Mouse (Mus musculus) kidney, embryonic 16.5 days (tissue): ENCODE results near the gene Rps28. TPM values are rescaled to one million over a fixed set of nuclear protein-coding genes. Genes with fewer than 3 reads are reported as not detected.

ENCODE experiments used
- ATAC-seq: fragments of 200-750 bp; cut with Nextera tagmentation; 2 replicates; pipeline ENCODE4 v1.8.0; 2017; ENCODE audit warnings: moderate TSS enrichment; ENCODE audit not compliant: low FRiP score, low TSS enrichment
- H3K27ac ChIP-seq: fragments of 300-500 bp; sonication (generic); 2 replicates; pipeline ENCODE4 v1.5.1; 2014; ENCODE audit warnings: low read length
- H3K27me3 ChIP-seq: fragments of 300-500 bp; sonication (generic); 2 replicates; pipeline ENCODE4 v1.6.1; 2014; ENCODE audit warnings: low read length, control low read depth, mixed read lengths; ENCODE audit not compliant: insufficient read depth
- H3K36me3 ChIP-seq: fragments of 300-500 bp; sonication (generic); 2 replicates; pipeline ENCODE4 v1.6.1; 2014; ENCODE audit warnings: low read length, control low read depth, mixed read lengths; ENCODE audit not compliant: insufficient read depth
- H3K4me1 ChIP-seq: fragments of 300-500 bp; sonication (generic); 2 replicates; pipeline ENCODE4 v1.6.1; 2014; ENCODE audit warnings: low read length, control low read depth, mixed read lengths; ENCODE audit not compliant: insufficient read depth
- H3K4me2 ChIP-seq: fragments of 300-500 bp; sonication (generic); replicated peaks from 2 replicates; pipeline ENCODE4 v1.6.1; 2014; ENCODE audit warnings: low read depth, low read length
- H3K4me3 ChIP-seq: fragments of 300-500 bp; sonication (generic); 2 replicates; pipeline ENCODE4 v1.5.1; 2014; ENCODE audit warnings: mild to moderate bottlenecking, low read length
- H3K9ac ChIP-seq: fragments of 300-500 bp; sonication (generic); replicated peaks from 2 replicates; pipeline ENCODE4 v1.6.1; 2014; ENCODE audit warnings: low read length
- H3K9me3 ChIP-seq: fragments of 300-500 bp; sonication (generic); 2 replicates; pipeline ENCODE4 v1.6.1; 2016; ENCODE audit warnings: low read length, control low read depth
- WGBS: fragments of 180-500 bp; shearing (Covaris S2); extraction: QIAGEN DNeasy Blood & Tissue Kit; methylation state at CpG from one replicate; pipeline ENCODE4 v1.1.7; 2014; 5-methylcytosine and 5-hydroxymethylcytosine counted together
- polyA plus RNA-seq: library from polyadenylated mRNA; unstranded; fragments of >200 nt; fragmentation: Nextera tagmentation; extraction: Ambion mirVana; gene quantifications from 2 replicates; pipeline ENCODE4 v1.2.1, GENCODE M21; 2015

The Rps28 gene
- polyA plus RNA-seq, 1 experiment from 2014 or later, result 818 TPM

DNA sequence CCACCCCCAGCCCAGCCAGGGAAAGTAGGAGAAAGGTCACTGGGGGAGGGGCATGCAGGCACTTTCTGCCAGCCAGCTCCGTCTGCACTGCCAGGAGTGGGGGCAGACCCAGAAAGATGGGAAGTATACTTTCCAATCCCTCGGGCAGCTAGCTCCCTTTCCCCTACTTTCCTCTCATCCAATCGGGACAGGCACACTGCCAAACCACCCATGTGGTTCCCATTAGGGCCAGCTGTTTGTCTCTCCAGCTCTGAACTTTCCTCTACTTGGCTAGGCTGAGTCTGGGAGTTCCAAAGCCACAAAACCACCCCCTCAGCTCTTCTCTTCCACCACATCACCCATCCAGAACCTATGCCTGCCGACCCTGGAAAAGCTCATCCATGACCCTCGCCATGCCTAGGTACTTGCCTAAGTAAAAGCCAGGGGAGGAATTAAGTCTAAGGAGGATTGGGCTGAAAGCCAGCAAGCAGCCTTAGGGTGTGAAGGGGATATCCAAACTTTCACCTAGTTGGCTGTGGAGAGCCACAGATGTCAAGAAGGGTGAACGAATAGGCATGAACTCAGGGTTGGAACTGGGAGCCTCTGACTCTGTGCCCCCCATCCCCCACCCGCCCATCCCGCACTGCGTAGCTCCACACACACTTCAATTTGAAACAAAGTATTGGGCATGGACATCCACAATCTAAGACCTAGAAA, 44.9 kb downstream of the Rps28 start:
- Histone ChIP-seq H3K9ac (peak overlapping the region; percentile 24; the same call in 1 of the 2 replicates), H3K9me3 (no peaks in the 10 kb centered on the region), H3K4me1 (peaks cover 31% of the 10 kb centered on the region), H3K4me3 (peak overlapping the region; percentile 51), H3K27me3 (no peaks in the 10 kb centered on the region), H3K4me2 (peak overlapping the region; percentile 91), H3K36me3 (peaks cover 24% of the 10 kb centered on the region; the same call in 1 of the 2 replicates), H3K27ac (peak overlapping the region; percentile 82)
- 36% methylated on average over 9 of the region's 9 CpGs for WGBS
- peak; percentile 67 for ATAC-seq

- Histone ChIP-seq H3K4me3 (no peak overlapping the region), H3K9ac (no peak overlapping the region), H3K4me2 (no peak overlapping the region), H3K36me3 (peaks cover 24% of the 10 kb centered on the region; the same call in 1 of the 2 replicates), H3K27ac (no peak overlapping the region), H3K4me1 (peaks cover 17% of the 10 kb centered on the region), H3K27me3 (no peaks in the 10 kb centered on the region), H3K9me3 (no peaks in the 10 kb centered on the region)
- WGBS, result 96% methylated on average over 4 of the region's 4 CpGs
- ATAC-seq, result no peak
Measured at GRCm38 (mm10) chr17:33775287-33775686, 49.1 kb downstream of the Rps28 start.

GRCm38 (mm10) chr17:33774573-33775155, 49.7 kb downstream of the Rps28 start:
- Histone ChIP-seq H3K9me3 (no peaks in the 10 kb centered on the region), H3K9ac (no peak overlapping the region), H3K4me3 (no peak overlapping the region), H3K27me3 (no peaks in the 10 kb centered on the region), H3K27ac (no peak overlapping the region), H3K4me1 (peaks cover 12% of the 10 kb centered on the region), H3K4me2 (no peak overlapping the region), H3K36me3 (peaks cover 24% of the 10 kb centered on the region; the same call in 1 of the 2 replicates)
- 90% methylated on average over 8 of the region's 8 CpGs for whole genome bisulfite sequencing
- ATAC-seq, result no peak

DNA sequence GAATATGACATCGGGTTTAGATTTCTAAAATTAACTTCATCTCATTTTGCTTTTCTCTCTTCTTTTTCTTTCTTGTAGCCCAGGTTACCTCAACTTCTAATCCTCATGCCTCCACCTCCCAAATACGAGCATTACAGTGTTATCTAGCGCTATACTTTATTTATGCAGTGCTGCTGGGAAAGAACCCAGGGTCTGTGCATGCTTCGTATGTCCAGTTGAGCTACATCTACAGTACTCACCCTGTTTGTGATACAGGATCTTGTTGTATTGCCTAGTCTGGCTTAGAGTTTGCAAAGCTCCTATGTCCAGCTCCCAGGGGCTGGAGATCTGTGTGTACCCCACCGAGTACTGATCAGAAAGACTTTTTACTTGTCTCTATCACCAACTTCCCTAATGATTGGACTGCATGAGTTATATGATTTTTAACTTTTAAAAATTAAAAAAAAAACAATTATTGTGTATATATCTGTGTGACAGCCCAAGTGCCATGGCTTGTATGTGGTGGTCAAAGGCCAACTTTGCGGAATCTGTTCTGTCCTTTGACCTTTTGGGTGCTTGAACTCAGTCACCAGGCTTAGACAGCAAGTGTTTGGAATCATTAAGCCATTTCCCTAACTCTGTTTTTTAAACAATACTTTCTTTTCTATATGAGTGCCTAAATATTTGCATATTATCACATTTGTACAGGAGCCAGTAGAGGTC, 50.3 kb downstream of the Rps28 start:
- Histone ChIP-seq H3K27me3 (no peaks in the 10 kb centered on the region), H3K36me3 (peaks cover 24% of the 10 kb centered on the region; the same call in 1 of the 2 replicates), H3K4me2 (no peak overlapping the region), H3K9ac (no peak overlapping the region), H3K4me3 (no peak overlapping the region), H3K27ac (no peak overlapping the region), H3K9me3 (no peaks in the 10 kb centered on the region), H3K4me1 (peaks cover 6% of the 10 kb centered on the region)
- no peak for ATAC-seq
- 92% methylated on average over 6 of the region's 6 CpGs for WGBS

- Histone ChIP-seq H3K27me3 (no peaks in the 10 kb centered on the region), H3K27ac (no peak overlapping the region), H3K4me1 (no peaks in the 10 kb centered on the region; the same call in 1 of the 2 replicates), H3K4me3 (no peak overlapping the region), H3K4me2 (no peak overlapping the region), H3K36me3 (peaks cover 24% of the 10 kb centered on the region; the same call in 1 of the 2 replicates), H3K9me3 (no peaks in the 10 kb centered on the region), H3K9ac (no peak overlapping the region)
- 84% methylated on average over 6 of the region's 6 CpGs for WGBS
- ATAC-seq, result no peak
Measured at GRCm38 (mm10) chr17:33773426-33773825, 50.9 kb downstream of the Rps28 start.

DNA sequence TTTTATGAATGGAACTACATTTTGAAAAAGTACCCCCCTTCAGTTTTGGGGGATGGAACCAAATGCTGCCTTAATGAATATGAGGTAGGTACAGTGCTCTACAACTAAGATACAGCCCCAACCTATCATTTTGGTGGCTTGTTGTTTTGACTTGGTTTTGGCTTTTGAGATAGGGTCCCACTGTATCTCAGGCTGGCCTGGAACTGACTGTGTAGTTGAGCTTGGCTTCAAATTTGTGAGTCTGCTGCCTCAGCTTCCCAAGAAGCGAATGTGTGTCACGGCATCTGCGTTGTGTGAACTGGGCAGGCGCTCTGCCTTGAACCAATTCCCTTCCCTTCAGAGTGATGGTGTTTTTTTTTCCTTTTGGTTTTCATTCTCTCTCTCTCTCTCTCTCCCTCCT, 52.7 kb downstream of the Rps28 start:
- Histone ChIP-seq H3K27ac (no peak overlapping the region), H3K36me3 (peaks cover 16% of the 10 kb centered on the region; the same call in 1 of the 2 replicates), H3K4me3 (no peak overlapping the region), H3K4me2 (no peak overlapping the region), H3K9me3 (no peaks in the 10 kb centered on the region), H3K4me1 (no peaks in the 10 kb centered on the region), H3K27me3 (no peaks in the 10 kb centered on the region), H3K9ac (no peak overlapping the region)
- WGBS, result 92% methylated on average over 4 of the region's 4 CpGs
- no peak for ATAC-seq

Other genes with a start within 250 kb of the Rps28 start
- gene Zfp414, start 195.5 kb downstream of the Rps28 start, polyA plus RNA-seq, result 46.3 and 58.4 TPM in 2 replicates
- 0.31 and 0.63 TPM in 2 replicates for gene Pram1, start 186.5 kb downstream of the Rps28 start, polyA plus RNA-seq
- gene Hnrnpm, start 137.7 kb downstream of the Rps28 start, polyA plus RNA-seq, result 390 and 407 TPM in 2 replicates
- gene March2, start 105.9 kb downstream of the Rps28 start, polyA plus RNA-seq, result 58.4 and 61.9 TPM in 2 replicates
- gene Rab11b, start 64.0 kb downstream of the Rps28 start, polyA plus RNA-seq, result 245 and 303 TPM in 2 replicates
- gene Angptl4, start 42.7 kb downstream of the Rps28 start, polyA plus RNA-seq, result 28.4 and 29.5 TPM in 2 replicates
- gene Kank3, start 14.0 kb downstream of the Rps28 start, polyA plus RNA-seq, result 65.0 and 73.5 TPM in 2 replicates
- gene Ndufa7, start within 50 bp of the Rps28 start, polyA plus RNA-seq, result 480 and 498 TPM in 2 replicates
- gene Cd320, start 18.5 kb upstream of the Rps28 start, polyA plus RNA-seq, result 120 and 122 TPM in 2 replicates
- not detected in 2 replicates for gene Gm7029, start 49.3 kb upstream of the Rps28 start, polyA plus RNA-seq
- gene Kifc1, start 66.1 kb upstream of the Rps28 start, polyA plus RNA-seq, result 9.6 and 10.5 TPM in 2 replicates
- gene Platr17, start 80.6 kb upstream of the Rps28 start, polyA plus RNA-seq, result 0.22 TPM in 1 of 2 replicates, not detected in the other
- 59.9 and 60.1 TPM in 2 replicates for gene Daxx, start 84.9 kb upstream of the Rps28 start, polyA plus RNA-seq
- 36.1 and 39.2 TPM in 2 replicates for gene Tapbp, start 91.3 kb upstream of the Rps28 start, polyA plus RNA-seq
- 20.6 and 20.9 TPM in 2 replicates for gene Zbtb22, start 91.3 kb upstream of the Rps28 start, polyA plus RNA-seq
- gene Rgl2, start 105.0 kb upstream of the Rps28 start, polyA plus RNA-seq, result 35.9 and 38.0 TPM in 2 replicates
- gene Pfdn6, start 115.8 kb upstream of the Rps28 start, polyA plus RNA-seq, result 168 and 174 TPM in 2 replicates
- 32.7 and 37.7 TPM in 2 replicates for gene Wdr46, start 116.1 kb upstream of the Rps28 start, polyA plus RNA-seq
- 6.2 and 6.9 TPM in 2 replicates for gene B3galt4, start 126.9 kb upstream of the Rps28 start, polyA plus RNA-seq
- gene Vps52, start 131.2 kb upstream of the Rps28 start, polyA plus RNA-seq, result 51.9 and 54.7 TPM in 2 replicates
- gene Rps18, start 131.4 kb upstream of the Rps28 start, polyA plus RNA-seq, result 1,660 and 1,786 TPM in 2 replicates
- gene H2-K1, start 175.8 kb upstream of the Rps28 start, polyA plus RNA-seq, result 31.5 and 32.7 TPM in 2 replicates
- gene Ring1, start 200.1 kb upstream of the Rps28 start, polyA plus RNA-seq, result 14.7 and 18.7 TPM in 2 replicates
- gene H2-Ke6, start 203.5 kb upstream of the Rps28 start, polyA plus RNA-seq, result 52.9 and 54.0 TPM in 2 replicates
- 227 and 231 TPM in 2 replicates for gene Slc39a7, start 207.1 kb upstream of the Rps28 start, polyA plus RNA-seq
- gene Rxrb, start 207.2 kb upstream of the Rps28 start, polyA plus RNA-seq, result 52.7 and 56.7 TPM in 2 replicates
- gene Col11a2, start 214.9 kb upstream of the Rps28 start, polyA plus RNA-seq, result 3.2 and 3.7 TPM in 2 replicates